Mouse (Mus musculus): ENCODE data around the gene Ankrd12. TPM values are rescaled to one million over a fixed set of nuclear protein-coding genes. Genes with fewer than 3 reads are reported as not detected.

Gene Ankrd12
- polyA plus RNA-seq, 1 experiment from 2014 or later = 32.9 TPM

DNA sequence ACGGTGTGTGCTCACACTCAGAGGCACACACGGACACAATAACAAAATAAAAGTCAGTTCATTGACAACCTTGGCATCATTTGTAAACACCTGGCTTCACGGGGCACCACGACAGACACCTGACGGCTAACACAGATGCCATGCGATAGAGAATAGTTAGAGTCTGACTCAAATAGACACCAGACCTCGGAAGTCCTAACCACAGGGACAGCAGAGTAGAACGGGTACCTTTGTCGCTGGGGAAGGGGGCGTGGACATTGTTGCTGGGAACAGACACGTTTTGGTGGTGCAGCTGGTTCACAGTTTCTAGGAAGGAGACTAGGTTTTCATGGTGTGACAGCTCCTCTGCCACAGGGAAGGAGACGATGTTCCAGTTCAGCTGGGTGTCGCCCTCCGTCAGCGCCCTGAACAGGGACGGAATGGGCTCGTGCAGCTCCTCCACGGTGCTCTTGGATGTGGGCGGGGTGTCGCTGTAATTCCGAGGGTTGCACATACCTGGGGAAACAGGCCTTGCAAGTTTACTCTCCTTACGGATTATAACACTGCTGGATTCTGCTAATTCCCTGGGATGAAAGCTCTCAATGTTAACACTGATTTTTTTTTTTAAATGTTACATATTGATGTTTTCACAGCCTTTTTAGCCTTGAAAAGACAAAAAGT is 147.4 kb downstream of the Ankrd12 start:
- H3K4me2 ChIP-seq (replicated peaks) = no peak overlapping the region
- ATAC-seq (ENCODE audit: insufficient number of reproducible peaks, low FRiP score, low TSS enrichment, low read depth) = no peak
- H3K4me1 ChIP-seq = peaks cover 21% of the 10 kb centered on the region
- H3K4me3 ChIP-seq (replicated peaks) = no peak overlapping the region
- no peak overlapping the region for H3K9ac ChIP-seq
- H3K27ac ChIP-seq (replicated peaks) = peak overlapping the region; percentile 65
- 76% methylated on average over 22 of the region's 22 CpGs for WGBS
- no peaks in the 10 kb centered on the region for H3K9me3 ChIP-seq (replicated peaks)
- no peaks in the 10 kb centered on the region for H3K27me3 ChIP-seq
- H3K36me3 ChIP-seq = peaks cover 59% of the 10 kb centered on the region

DNA sequence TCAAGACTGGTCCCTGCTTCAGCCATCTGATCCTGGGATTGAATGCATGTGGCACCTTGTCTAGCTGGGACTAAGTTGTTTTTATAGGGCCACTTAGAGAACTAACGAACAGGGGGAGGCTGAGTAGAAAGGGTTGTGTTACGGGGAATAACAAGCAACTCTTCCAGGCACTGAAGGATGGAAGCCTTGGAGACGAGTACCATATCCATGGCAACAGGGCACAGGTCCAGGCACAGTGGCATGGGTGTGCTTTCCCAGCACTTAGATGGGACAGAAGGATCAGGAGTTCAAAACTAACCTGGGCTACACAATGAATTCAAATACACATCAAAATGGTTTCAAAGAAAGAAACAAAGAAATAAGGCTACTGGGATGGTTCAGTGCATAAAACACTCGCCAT is 149.8 kb downstream of the Ankrd12 start:
- Histone ChIP-seq H3K36me3 (peaks cover 61% of the 10 kb centered on the region), H3K9ac (no peak overlapping the region), H3K4me2 (replicated peaks) (no peak overlapping the region), H3K27me3 (no peaks in the 10 kb centered on the region), H3K4me3 (replicated peaks) (no peak overlapping the region), H3K27ac (replicated peaks) (no peak overlapping the region), H3K9me3 (replicated peaks) (no peaks in the 10 kb centered on the region), H3K4me1 (peaks cover 19% of the 10 kb centered on the region)
- ATAC-seq (ENCODE audit: insufficient number of reproducible peaks, low FRiP score, low TSS enrichment, low read depth) = no peak
- WGBS = 81% methylated on average over 4 of the region's 4 CpGs

DNA sequence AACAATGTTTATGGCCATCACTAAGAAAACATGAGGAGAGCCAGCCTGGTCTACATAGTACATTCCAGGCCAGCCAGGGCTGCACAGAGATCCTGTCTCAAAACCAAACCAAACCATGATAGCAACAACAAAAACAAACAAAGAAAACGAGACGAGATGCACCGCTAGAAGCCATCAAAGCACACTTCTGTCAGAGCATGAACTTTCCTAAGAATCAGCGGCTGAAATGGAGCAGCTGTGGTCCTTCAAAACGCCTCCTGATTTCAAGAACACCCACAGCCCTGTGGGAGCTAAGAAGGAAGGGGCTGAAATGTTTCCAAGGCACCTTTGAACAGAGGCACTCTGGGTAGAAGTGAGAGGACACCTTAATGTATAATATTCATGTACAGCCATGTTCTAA is 152.7 kb downstream of the Ankrd12 start:
- H3K4me3 ChIP-seq (replicated peaks) = no peak overlapping the region
- no peaks in the 10 kb centered on the region for H3K9me3 ChIP-seq (replicated peaks)
- H3K4me1 ChIP-seq = no peaks in the 10 kb centered on the region
- no peak for ATAC-seq (ENCODE audit: insufficient number of reproducible peaks, low FRiP score, low TSS enrichment, low read depth)
- no peaks in the 10 kb centered on the region for H3K27me3 ChIP-seq
- WGBS = 69% methylated on average over 5 of the region's 5 CpGs
- no peak overlapping the region for H3K4me2 ChIP-seq (replicated peaks)
- H3K27ac ChIP-seq (replicated peaks) = no peak overlapping the region
- H3K36me3 ChIP-seq = peaks cover 63% of the 10 kb centered on the region
- no peak overlapping the region for H3K9ac ChIP-seq

DNA sequence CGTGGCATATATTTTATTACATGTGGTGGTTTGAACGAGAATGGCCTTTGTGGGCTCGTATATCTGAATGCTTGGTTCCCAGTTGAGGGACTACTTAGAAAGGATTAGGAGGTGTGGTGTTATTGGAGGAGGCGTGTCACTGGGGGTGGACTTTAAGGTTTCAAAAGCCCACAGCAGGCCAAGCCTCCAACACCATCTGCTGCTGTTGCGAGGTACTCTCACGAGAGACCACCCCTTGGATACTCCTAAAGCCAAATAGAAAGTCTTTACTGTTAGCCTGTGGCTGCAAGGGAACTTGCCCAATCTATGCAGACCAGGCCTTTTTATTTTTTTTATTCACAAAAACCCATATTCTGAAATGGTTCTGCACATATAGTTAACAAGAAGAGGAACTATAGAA is 154.9 kb downstream of the Ankrd12 start:
- Histone ChIP-seq H3K36me3 (peaks cover 47% of the 10 kb centered on the region), H3K9ac (no peak overlapping the region), H3K4me2 (replicated peaks) (no peak overlapping the region), H3K4me1 (no peaks in the 10 kb centered on the region), H3K27me3 (no peaks in the 10 kb centered on the region), H3K4me3 (replicated peaks) (no peak overlapping the region), H3K27ac (replicated peaks) (no peak overlapping the region), H3K9me3 (replicated peaks) (no peaks in the 10 kb centered on the region)
- no peak for ATAC-seq (ENCODE audit: insufficient number of reproducible peaks, low FRiP score, low TSS enrichment, low read depth)
- 78% methylated on average over 6 of the region's 6 CpGs for WGBS

DNA sequence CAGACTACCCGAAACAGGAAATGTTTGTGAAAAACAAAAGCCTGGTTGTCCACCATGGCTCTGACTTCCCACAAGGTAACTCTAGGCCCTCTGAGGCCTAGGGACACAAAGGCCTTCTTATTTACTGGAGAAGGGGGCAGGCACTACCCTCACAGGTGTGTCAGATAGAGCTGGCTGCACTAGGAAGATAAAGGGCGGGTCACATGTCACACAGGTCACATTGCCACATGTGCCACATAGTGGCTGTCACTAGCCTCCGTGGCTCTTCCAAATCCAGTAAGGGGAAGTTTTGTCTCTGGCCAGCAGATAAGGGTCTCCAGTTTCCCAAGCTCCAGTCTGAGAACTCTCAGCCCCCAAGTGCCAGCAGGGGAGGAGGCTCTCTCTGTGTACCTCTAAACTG is 157.7 kb downstream of the Ankrd12 start:
- Histone ChIP-seq H3K4me3 (replicated peaks) (no peak overlapping the region), H3K27ac (replicated peaks) (0 out of 2 replicates have a peak overlapping the region, but pooled peaks have one; percentile 1), H3K4me1 (peaks cover 17% of the 10 kb centered on the region), H3K36me3 (peaks cover 23% of the 10 kb centered on the region), H3K4me2 (replicated peaks) (no peak overlapping the region), H3K27me3 (no peaks in the 10 kb centered on the region), H3K9ac (no peak overlapping the region), H3K9me3 (replicated peaks) (no peaks in the 10 kb centered on the region)
- no peak for ATAC-seq (ENCODE audit: insufficient number of reproducible peaks, low FRiP score, low TSS enrichment, low read depth)
- 40% methylated on average over 3 of the region's 3 CpGs for WGBS

DNA sequence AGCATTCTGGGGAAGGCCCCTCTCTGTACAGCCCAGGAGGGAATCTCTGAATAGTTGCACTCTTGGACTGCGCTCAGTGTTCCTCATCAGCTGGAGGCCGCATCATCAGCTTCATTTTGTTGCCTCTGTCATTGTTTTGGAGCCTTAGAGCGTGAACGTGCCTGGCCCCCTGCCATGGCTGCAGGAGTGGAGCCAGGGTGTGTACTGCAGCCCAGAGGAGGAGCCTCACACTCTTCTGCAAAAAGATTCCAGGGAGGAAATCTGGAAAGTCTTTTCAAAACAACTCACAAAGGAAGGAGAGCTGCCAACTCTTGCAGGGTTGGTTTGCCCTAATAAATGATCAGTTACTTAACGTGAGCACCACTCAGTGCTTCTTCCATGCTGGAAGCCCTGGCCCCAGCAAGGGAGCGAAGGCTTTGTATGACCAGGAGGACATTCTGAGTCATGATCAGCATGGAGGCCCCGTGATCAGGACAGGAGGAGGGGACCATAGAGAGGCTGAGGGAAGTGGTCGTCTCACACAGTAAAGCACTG is 160.7 kb downstream of the Ankrd12 start:
- no peaks in the 10 kb centered on the region for H3K9me3 ChIP-seq (replicated peaks)
- no peaks in the 10 kb centered on the region for H3K27me3 ChIP-seq
- peak overlapping the region; percentile 98 for H3K27ac ChIP-seq (replicated peaks)
- peaks cover 43% of the 10 kb centered on the region for H3K4me1 ChIP-seq
- H3K36me3 ChIP-seq = no peaks in the 10 kb centered on the region
- ATAC-seq (ENCODE audit: insufficient number of reproducible peaks, low FRiP score, low TSS enrichment, low read depth) = peak; percentile 90
- H3K9ac ChIP-seq = no peak overlapping the region
- H3K4me3 ChIP-seq (replicated peaks) = no peak overlapping the region
- H3K4me2 ChIP-seq (replicated peaks) = peak overlapping the region; percentile 30
- WGBS = 13% methylated on average over 8 of the region's 8 CpGs

Other genes with a start within 250 kb of the Ankrd12 start
- gene Ralbp1, start 191.3 kb downstream of the Ankrd12 start, polyA plus RNA-seq (2015; fragmentation: Nextera tagmentation; extraction: Ambion mirVana) = 150 and 170 TPM in 2 replicates
- gene Twsg1, start 125.9 kb downstream of the Ankrd12 start, polyA plus RNA-seq (2015; fragmentation: Nextera tagmentation; extraction: Ambion mirVana) = 152 and 154 TPM in 2 replicates
- 278 and 302 TPM in 2 replicates for gene Ndufv2, start 24.5 kb upstream of the Ankrd12 start, polyA plus RNA-seq (2015; fragmentation: Nextera tagmentation; extraction: Ambion mirVana)
- 41.4 TPM in 2 replicates for gene Washc1, start 34.5 kb upstream of the Ankrd12 start, polyA plus RNA-seq (2015; fragmentation: Nextera tagmentation; extraction: Ambion mirVana)
- gene Ddx11, start 46.4 kb upstream of the Ankrd12 start, polyA plus RNA-seq (2015; fragmentation: Nextera tagmentation; extraction: Ambion mirVana) = 15.0 and 16.9 TPM in 2 replicates